Mouse (Mus musculus): ENCODE results near the gene Trir. TPM values are rescaled to one million over a fixed set of nuclear protein-coding genes. Genes with fewer than 3 reads are reported as not detected.
A peak's percentile ranks its signal among the peaks of the same experiment; 100 is the strongest.

Trir gene
- polyA plus RNA-seq, 1 experiment from 2014 or later, result 93.3 TPM

DNA sequence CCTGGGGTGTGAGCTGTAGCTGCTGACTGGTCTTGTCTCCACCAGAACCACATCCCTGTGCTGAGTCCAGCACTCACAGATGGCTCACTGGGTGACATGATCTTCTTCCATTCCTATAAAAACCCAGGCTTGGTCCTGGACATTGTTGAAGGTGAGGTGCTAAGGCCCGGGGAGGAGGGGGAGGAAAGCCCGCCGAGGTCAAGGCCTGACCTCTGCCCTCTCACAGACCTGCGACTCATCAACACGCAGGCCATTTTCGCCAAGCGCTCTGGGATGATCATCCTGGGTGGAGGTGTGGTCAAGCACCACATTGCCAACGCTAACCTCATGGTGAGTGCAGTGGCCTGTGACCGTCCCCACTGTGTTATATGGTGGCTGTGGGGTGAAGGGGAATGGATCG lies 47.5 kb downstream of the Trir start:
- WGBS, result 78% methylated on average over 10 of the region's 10 CpGs
- H3K4me2 ChIP-seq (replicated peaks; ENCODE audit: low read depth, low read length), result no peak overlapping the region
- H3K36me3 ChIP-seq (ENCODE audit: insufficient read depth, low read length), result peaks cover 39% of the 10 kb centered on the region
- no peaks in the 10 kb centered on the region for H3K27me3 ChIP-seq (ENCODE audit: insufficient read depth, low read length)
- no peak overlapping the region for H3K9ac ChIP-seq (replicated peaks; ENCODE audit: low read length)
- ATAC-seq (ENCODE audit: low FRiP score, low TSS enrichment), result no peak
- H3K4me1 ChIP-seq (ENCODE audit: insufficient read depth, low read length), result peaks cover 11% of the 10 kb centered on the region
- no peak overlapping the region for H3K4me3 ChIP-seq (ENCODE audit: low read length)
- no peaks in the 10 kb centered on the region for H3K9me3 ChIP-seq (ENCODE audit: low read length)
- H3K27ac ChIP-seq (ENCODE audit: low read length), result no peak overlapping the region

DNA sequence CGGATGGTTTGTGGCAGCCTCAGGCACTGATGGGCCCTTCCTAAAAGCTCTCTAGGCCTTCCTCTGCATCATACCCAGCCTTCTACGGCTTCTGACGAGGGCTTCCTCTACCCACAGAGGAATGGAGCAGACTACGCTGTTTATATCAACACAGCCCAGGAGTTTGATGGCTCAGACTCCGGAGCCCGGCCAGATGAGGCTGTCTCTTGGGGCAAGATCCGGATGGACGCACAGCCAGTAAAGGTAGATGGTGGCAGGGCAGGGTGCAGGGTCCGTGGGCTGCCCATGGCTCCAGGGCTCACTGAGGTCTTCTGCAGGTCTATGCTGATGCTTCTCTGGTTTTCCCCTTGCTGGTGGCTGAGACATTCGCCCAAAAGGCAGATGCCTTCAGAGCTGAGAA lies 48.0 kb downstream of the Trir start:
- Histone ChIP-seq H3K4me2 (replicated peaks; ENCODE audit: low read depth, low read length) (no peak overlapping the region), H3K9me3 (ENCODE audit: low read length) (no peaks in the 10 kb centered on the region), H3K4me3 (ENCODE audit: low read length) (no peak overlapping the region), H3K4me1 (ENCODE audit: insufficient read depth, low read length) (peaks cover 13% of the 10 kb centered on the region), H3K27me3 (ENCODE audit: insufficient read depth, low read length) (no peaks in the 10 kb centered on the region), H3K27ac (ENCODE audit: low read length) (no peak overlapping the region), H3K9ac (replicated peaks; ENCODE audit: low read length) (no peak overlapping the region), H3K36me3 (ENCODE audit: insufficient read depth, low read length) (peaks cover 39% of the 10 kb centered on the region)
- WGBS, result 85% methylated on average over 10 of the region's 10 CpGs
- no peak for ATAC-seq (ENCODE audit: low FRiP score, low TSS enrichment)

DNA sequence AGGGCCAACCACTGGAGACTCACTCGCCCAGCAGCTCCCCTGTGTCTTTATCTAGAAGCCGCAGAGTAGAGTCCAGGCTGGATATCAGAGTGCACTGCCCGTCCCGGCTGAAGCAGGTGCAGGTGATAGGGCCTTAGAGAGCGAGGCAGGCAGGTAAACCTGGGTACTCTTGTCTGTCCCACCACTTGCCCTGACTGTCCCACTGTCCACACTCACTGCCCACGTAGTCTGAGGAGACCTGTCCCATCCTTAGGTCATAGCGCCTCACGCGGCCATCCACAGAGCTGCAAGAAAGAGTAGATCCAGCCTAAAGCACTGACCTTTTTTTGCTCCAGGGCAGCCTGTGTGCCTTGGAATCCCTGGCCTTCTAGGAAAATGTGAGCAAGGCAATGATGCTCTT lies 49.4 kb downstream of the Trir start:
- peaks cover 39% of the 10 kb centered on the region for H3K36me3 ChIP-seq (ENCODE audit: insufficient read depth, low read length)
- H3K4me2 ChIP-seq (replicated peaks; ENCODE audit: low read depth, low read length), result no peak overlapping the region
- H3K27ac ChIP-seq (ENCODE audit: low read length), result no peak overlapping the region
- no peak overlapping the region for H3K9ac ChIP-seq (replicated peaks; ENCODE audit: low read length)
- no peaks in the 10 kb centered on the region for H3K27me3 ChIP-seq (ENCODE audit: insufficient read depth, low read length)
- 81% methylated on average over 9 of the region's 9 CpGs for WGBS
- no peak overlapping the region for H3K4me3 ChIP-seq (ENCODE audit: low read length)
- H3K9me3 ChIP-seq (ENCODE audit: low read length), result no peaks in the 10 kb centered on the region
- ATAC-seq (ENCODE audit: low FRiP score, low TSS enrichment), result no peak
- H3K4me1 ChIP-seq (ENCODE audit: insufficient read depth, low read length), result peaks cover 10% of the 10 kb centered on the region

DNA sequence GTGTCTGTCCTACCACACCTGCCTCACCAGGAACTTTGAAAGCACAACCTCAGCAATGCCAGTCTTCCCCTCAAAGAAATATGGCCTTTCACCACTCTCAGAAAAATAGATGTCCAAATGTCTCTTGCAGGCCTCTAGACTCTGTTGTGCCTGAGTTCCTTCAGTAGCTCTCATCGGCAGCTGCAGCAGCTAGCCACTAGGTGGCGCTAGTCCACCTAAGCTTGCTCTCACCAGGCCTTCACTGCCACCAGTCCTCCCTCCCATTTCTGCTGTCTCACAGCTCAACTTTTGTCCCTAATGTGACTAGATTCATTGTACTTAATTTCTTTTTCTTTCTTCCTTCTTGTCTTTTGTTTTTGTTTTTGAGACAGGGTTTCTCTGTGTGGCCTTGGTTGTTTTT lies 50.4 kb downstream of the Trir start:
- no peaks in the 10 kb centered on the region for H3K9me3 ChIP-seq (ENCODE audit: low read length)
- no peak overlapping the region for H3K27ac ChIP-seq (ENCODE audit: low read length)
- H3K36me3 ChIP-seq (ENCODE audit: insufficient read depth, low read length), result peaks cover 39% of the 10 kb centered on the region
- ATAC-seq (ENCODE audit: low FRiP score, low TSS enrichment), result no peak
- peak overlapping the region; percentile 14; the same call in 1 of the 2 replicates for H3K9ac ChIP-seq (replicated peaks; ENCODE audit: low read length)
- H3K4me3 ChIP-seq (ENCODE audit: low read length), result no peak overlapping the region
- 0% methylated on average over 2 of the region's 2 CpGs for WGBS
- no peaks in the 10 kb centered on the region for H3K27me3 ChIP-seq (ENCODE audit: insufficient read depth, low read length)
- H3K4me1 ChIP-seq (ENCODE audit: insufficient read depth, low read length), result peaks cover 16% of the 10 kb centered on the region
- no peak overlapping the region for H3K4me2 ChIP-seq (replicated peaks; ENCODE audit: low read depth, low read length)

Small RNAs within 50 kb of the gene (microRNA-seq; reads per million reads assigned to microRNA genes)
- gene Mir7070, result not detected

Other genes with a start within 250 kb of the Trir start
- 14.8 and 15.9 TPM in 2 replicates for gene Nfix, start 226.5 kb upstream of the Trir start, polyA plus RNA-seq (2015; fragmentation: Nextera tagmentation; extraction: Ambion mirVana)
- gene Dand5, start 204.0 kb upstream of the Trir start, polyA plus RNA-seq (2015; fragmentation: Nextera tagmentation; extraction: Ambion mirVana), result 6.6 and 9.0 TPM in 2 replicates
- gene Gadd45gip1, start 195.3 kb upstream of the Trir start, polyA plus RNA-seq (2015; fragmentation: Nextera tagmentation; extraction: Ambion mirVana), result 49.7 and 51.6 TPM in 2 replicates
- 109 and 114 TPM in 2 replicates for gene Rad23a, start 186.2 kb upstream of the Trir start, polyA plus RNA-seq (2015; fragmentation: Nextera tagmentation; extraction: Ambion mirVana)
- 1,143 and 1,180 TPM in 2 replicates for gene Calr, start 179.9 kb upstream of the Trir start, polyA plus RNA-seq (2015; fragmentation: Nextera tagmentation; extraction: Ambion mirVana)
- 110 and 120 TPM in 2 replicates for gene Farsa, start 169.8 kb upstream of the Trir start, polyA plus RNA-seq (2015; fragmentation: Nextera tagmentation; extraction: Ambion mirVana)
- gene Syce2, start 154.7 kb upstream of the Trir start, polyA plus RNA-seq (2015; fragmentation: Nextera tagmentation; extraction: Ambion mirVana), result 60.7 and 61.3 TPM in 2 replicates
- gene Gcdh, start 132.9 kb upstream of the Trir start, polyA plus RNA-seq (2015; fragmentation: Nextera tagmentation; extraction: Ambion mirVana), result 61.2 and 70.4 TPM in 2 replicates
- gene Klf1, start 124.9 kb upstream of the Trir start, polyA plus RNA-seq (2015; fragmentation: Nextera tagmentation; extraction: Ambion mirVana), result 2.4 and 2.8 TPM in 2 replicates
- 10.2 and 10.6 TPM in 2 replicates for gene Dnase2a, start 118.3 kb upstream of the Trir start, polyA plus RNA-seq (2015; fragmentation: Nextera tagmentation; extraction: Ambion mirVana)
- gene Mast1, start 89.5 kb upstream of the Trir start, polyA plus RNA-seq (2015; fragmentation: Nextera tagmentation; extraction: Ambion mirVana), result 0.34 and 0.54 TPM in 2 replicates
- 0.19 and 0.30 TPM in 2 replicates for gene Rtbdn, start 79.8 kb upstream of the Trir start, polyA plus RNA-seq (2015; fragmentation: Nextera tagmentation; extraction: Ambion mirVana)
- not detected in 2 replicates for gene Gm49661, start 57.4 kb upstream of the Trir start, polyA plus RNA-seq (2015; fragmentation: Nextera tagmentation; extraction: Ambion mirVana)
- gene Prdx2, start 57.2 kb upstream of the Trir start, polyA plus RNA-seq (2015; fragmentation: Nextera tagmentation; extraction: Ambion mirVana), result 810 and 819 TPM in 2 replicates
- gene Rnaseh2a, start 57.1 kb upstream of the Trir start, polyA plus RNA-seq (2015; fragmentation: Nextera tagmentation; extraction: Ambion mirVana), result 137 and 138 TPM in 2 replicates
- 8.3 and 11.7 TPM in 2 replicates for gene Junb, start 48.1 kb upstream of the Trir start, polyA plus RNA-seq (2015; fragmentation: Nextera tagmentation; extraction: Ambion mirVana)
- 34.8 and 35.2 TPM in 2 replicates for gene Hook2, start 36.2 kb upstream of the Trir start, polyA plus RNA-seq (2015; fragmentation: Nextera tagmentation; extraction: Ambion mirVana)
- not detected in 2 replicates for gene Best2, start 12.3 kb upstream of the Trir start, polyA plus RNA-seq (2015; fragmentation: Nextera tagmentation; extraction: Ambion mirVana)
- gene Asna1, start 1.5 kb upstream of the Trir start, polyA plus RNA-seq (2015; fragmentation: Nextera tagmentation; extraction: Ambion mirVana), result 150 and 154 TPM in 2 replicates
- gene Tnpo2, start 10.1 kb downstream of the Trir start, polyA plus RNA-seq (2015; fragmentation: Nextera tagmentation; extraction: Ambion mirVana), result 27.5 and 28.4 TPM in 2 replicates
- 34.6 and 37.3 TPM in 2 replicates for gene Fbxw9, start 33.2 kb downstream of the Trir start, polyA plus RNA-seq (2015; fragmentation: Nextera tagmentation; extraction: Ambion mirVana)
- 0.62 and 0.92 TPM in 2 replicates for gene Gm5741, start 41.2 kb downstream of the Trir start, polyA plus RNA-seq (2015; fragmentation: Nextera tagmentation; extraction: Ambion mirVana)
- gene Dhps, start 44.9 kb downstream of the Trir start, polyA plus RNA-seq (2015; fragmentation: Nextera tagmentation; extraction: Ambion mirVana), result 60.6 and 70.5 TPM in 2 replicates
- 141 TPM in 2 replicates for gene Wdr83os, start 53.9 kb downstream of the Trir start, polyA plus RNA-seq (2015; fragmentation: Nextera tagmentation; extraction: Ambion mirVana)
- gene Wdr83, start 54.5 kb downstream of the Trir start, polyA plus RNA-seq (2015; fragmentation: Nextera tagmentation; extraction: Ambion mirVana), result 53.0 and 54.8 TPM in 2 replicates
- gene Man2b1, start 56.4 kb downstream of the Trir start, polyA plus RNA-seq (2015; fragmentation: Nextera tagmentation; extraction: Ambion mirVana), result 46.9 and 53.6 TPM in 2 replicates
- gene Zfp791, start 96.3 kb downstream of the Trir start, polyA plus RNA-seq (2015; fragmentation: Nextera tagmentation; extraction: Ambion mirVana), result 2.7 and 3.8 TPM in 2 replicates
- gene Cks1brt, start 125.1 kb downstream of the Trir start, polyA plus RNA-seq (2015; fragmentation: Nextera tagmentation; extraction: Ambion mirVana), result not detected in 2 replicates
- not detected in 2 replicates for gene Olfr371, start 199.2 kb downstream of the Trir start, polyA plus RNA-seq (2015; fragmentation: Nextera tagmentation; extraction: Ambion mirVana)

All from kidney, embryonic 16.5 days (tissue).